ENCODE assay signal across 26 mouse cellular contexts in the genomic region with DNA sequence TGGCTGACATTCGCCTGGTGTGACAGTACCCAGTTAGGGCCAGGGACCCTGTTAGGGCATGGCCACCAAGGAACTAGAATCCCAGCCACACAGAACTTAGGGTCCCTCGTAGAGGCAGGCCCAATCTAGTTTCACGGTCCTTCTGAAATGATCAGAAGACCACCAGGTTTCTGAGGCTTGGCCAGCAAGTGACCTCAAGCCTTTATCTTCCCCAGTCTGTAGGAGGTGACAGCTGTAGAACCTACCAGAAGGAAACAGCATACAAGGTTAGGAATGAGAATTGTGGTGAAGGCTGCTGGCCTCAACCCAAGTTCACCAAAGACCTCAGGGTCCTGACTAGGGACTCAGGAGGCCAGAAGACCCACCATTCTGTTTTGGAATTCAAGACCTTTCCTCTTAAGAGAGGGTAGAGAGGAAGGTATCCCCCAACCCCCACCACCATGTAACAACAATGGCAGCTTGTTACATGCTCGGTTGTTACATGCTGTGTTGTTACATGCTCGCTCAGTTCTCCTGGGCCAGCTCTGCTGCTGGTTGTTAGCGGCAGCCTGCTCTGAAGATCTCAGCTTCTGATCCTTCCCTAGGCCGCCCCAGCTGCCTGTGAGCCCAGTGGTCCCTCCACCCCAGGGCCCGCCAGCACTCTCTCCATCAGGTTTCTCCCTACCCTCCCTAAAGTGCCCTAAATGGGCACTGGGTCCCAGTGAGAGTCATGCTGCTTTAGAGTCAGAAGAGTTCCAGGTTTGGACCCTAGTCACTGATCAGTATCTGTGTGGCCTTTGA. TPM values are rescaled to one million over a fixed set of nuclear protein-coding genes. Genes with fewer than 3 reads are reported as not detected.
DNase-seq lines count a peak whose midpoint lies in the region; ATAC-seq and TF ChIP-seq lines count a peak whose summit lies in the region.
"Had no signal": no experiment of that assay in that cellular context is flagged by ENCODE, and none has a peak within 500 bp of the region (broad histone marks: within the 10 kb centered on the region; RNA-seq: fewer than 3 reads in every experiment).

No protein-coding gene starts in this region.

- 69% methylated on average over 8 of the region's 8 CpGs for WGBS in heart, embryonic 10.5 days
- WGBS in stomach, postnatal 0 days: 83% methylated on average over 8 of the region's 8 CpGs
- WGBS in embryonic facial prominence, embryonic 10.5 days: 80% methylated on average over 8 of the region's 8 CpGs

- TF ChIP-seq CTCF in stomach, postnatal 0 days (IDR thresholded peaks at IDR 0.05; ENCODE audit: low read depth): no peak

- H3K27me3 ChIP-seq in heart, embryonic 10.5 days (ENCODE audit: insufficient read depth, poor library complexity, severe bottlenecking): no peaks in the 10 kb centered on the region
- H3K27me3 ChIP-seq in stomach, postnatal 0 days (ENCODE audit: control insufficient read depth, insufficient read depth, low read length): no peaks in the 10 kb centered on the region
- H3K27me3 ChIP-seq in embryonic facial prominence, embryonic 10.5 days (replicated peaks; ENCODE audit: low read depth, poor library complexity, severe bottlenecking): no peaks in the 10 kb centered on the region
- H3K27me3 ChIP-seq: embryonic facial prominence, embryonic 12.5 days; embryonic facial prominence, embryonic 15.5 days; heart, embryonic 13.5 days; hindbrain, embryonic 12.5 days; intestine, embryonic 15.5 days; Patski had no signal

- DNase-seq in heart, embryonic 10.5 days (ENCODE audit: low spot score): peak; percentile 71
- DNase-seq in heart, adult 18-20 months: no peak
- peak; percentile 69 for DNase-seq in testis, postnatal 14 days (ENCODE audit: low spot score)
- no peak for DNase-seq in testis, postnatal 10 days (ENCODE audit: low spot score)
- DNase-seq in stomach, postnatal 0 days (ENCODE audit: low spot score): peak; percentile 11
- DNase-seq in embryonic facial prominence, embryonic 10.5 days (ENCODE audit: low spot score): no peak
- DNase-seq: adrenal gland, postnatal 10 days; adrenal gland, postnatal 36 days; cerebellum, adult 18-20 months; cerebellum, adult 9-10 months; cerebellum, postnatal 14 days; forebrain, postnatal 0 days; gastrocnemius, adult 2 months; gastrocnemius, postnatal 36 days had no signal

- peaks cover 18% of the 10 kb centered on the region for H3K4me1 ChIP-seq in heart, embryonic 10.5 days
- no peaks in the 10 kb centered on the region for H3K4me1 ChIP-seq in stomach, postnatal 0 days (replicated peaks; ENCODE audit: control insufficient read depth, insufficient read depth)
- peaks cover 19% of the 10 kb centered on the region for H3K4me1 ChIP-seq in embryonic facial prominence, embryonic 10.5 days

- no peaks in the 10 kb centered on the region for H3K9me3 ChIP-seq in heart, embryonic 10.5 days
- no peaks in the 10 kb centered on the region for H3K9me3 ChIP-seq in stomach, postnatal 0 days (ENCODE audit: control insufficient read depth, low read length)
- H3K9me3 ChIP-seq in embryonic facial prominence, embryonic 10.5 days: no peaks in the 10 kb centered on the region
- H3K9me3 ChIP-seq: embryonic facial prominence, embryonic 12.5 days; embryonic facial prominence, embryonic 15.5 days; G1E; heart, embryonic 13.5 days; hindbrain, embryonic 12.5 days; intestine, embryonic 15.5 days had no signal

- no peak overlapping the region for H3K4me3 ChIP-seq in heart, embryonic 10.5 days
- H3K4me3 ChIP-seq in stomach, postnatal 0 days (ENCODE audit: low read depth, low read length): no peak overlapping the region
- no peak overlapping the region for H3K4me3 ChIP-seq in embryonic facial prominence, embryonic 10.5 days
- H3K4me3 ChIP-seq: embryonic facial prominence, embryonic 12.5 days; embryonic facial prominence, embryonic 15.5 days; gastrocnemius, adult 2 months; heart, embryonic 13.5 days; hindbrain, embryonic 12.5 days; intestine, embryonic 15.5 days had no signal

- no peak overlapping the region for H3K4me2 ChIP-seq in stomach, postnatal 0 days (replicated peaks; ENCODE audit: low read depth)
- H3K4me2 ChIP-seq: embryonic facial prominence, embryonic 12.5 days; embryonic facial prominence, embryonic 15.5 days; heart, embryonic 13.5 days; hindbrain, embryonic 12.5 days; intestine, embryonic 15.5 days had no signal

- TF ChIP-seq EP300 in stomach, postnatal 0 days (optimal IDR thresholded peaks at IDR 0.05): no peak

- no peak for ATAC-seq in stomach, postnatal 0 days (ENCODE audit: low FRiP score, low TSS enrichment)
- ATAC-seq: CD4-positive, CD25-positive, alpha-beta regulatory T cell, adult 4 months; forebrain, embryonic 14.5 days; forebrain, postnatal 0 days; hindbrain, embryonic 16.5 days; intestine, embryonic 15.5 days; Patski had no signal

- H3K9ac ChIP-seq in stomach, postnatal 0 days (ENCODE audit: low read length): no peak overlapping the region
- H3K9ac ChIP-seq: embryonic facial prominence, embryonic 12.5 days; embryonic facial prominence, embryonic 15.5 days; forebrain, postnatal 0 days; heart, embryonic 13.5 days; hindbrain, embryonic 12.5 days; intestine, embryonic 15.5 days had no signal

- no peak overlapping the region for H3K27ac ChIP-seq in heart, embryonic 10.5 days
- no peak overlapping the region for H3K27ac ChIP-seq in stomach, postnatal 0 days (replicated peaks)
- no peak overlapping the region for H3K27ac ChIP-seq in embryonic facial prominence, embryonic 10.5 days (replicated peaks)
- H3K27ac ChIP-seq: embryonic facial prominence, embryonic 12.5 days; embryonic facial prominence, embryonic 15.5 days; gastrocnemius, adult 2 months; heart, embryonic 13.5 days; hindbrain, embryonic 12.5 days; intestine, embryonic 15.5 days had no signal

- H3K36me3 ChIP-seq in heart, embryonic 10.5 days: no peaks in the 10 kb centered on the region
- H3K36me3 ChIP-seq in stomach, postnatal 0 days (ENCODE audit: control insufficient read depth, insufficient read depth, low read length): no peaks in the 10 kb centered on the region; the same call in 1 of the 2 replicates
- H3K36me3 ChIP-seq in embryonic facial prominence, embryonic 10.5 days (replicated peaks): no peaks in the 10 kb centered on the region
- H3K36me3 ChIP-seq: embryonic facial prominence, embryonic 12.5 days; embryonic facial prominence, embryonic 15.5 days; hindbrain, embryonic 12.5 days; intestine, embryonic 15.5 days had no signal

RNA-seq across cellular contexts. Expression of a gene that starts 7.8 kb away (rescaled TPM):
- 11.6 and 29.8 TPM in 2 replicates for polyA plus RNA-seq in heart, embryonic 10.5 days (2016; fragmentation: Nextera tagmentation; extraction: Ambion mirVana)
- 10 to 100 TPM; 19.5 to 22.5 TPM for total RNA-seq in heart, adult 18-20 months (2021)
- 412 and 435 TPM in 2 replicates for polyA plus RNA-seq in stomach, postnatal 0 days (2015; fragmentation: Nextera tagmentation; extraction: Ambion mirVana)
- 2.3 and 2.8 TPM in 2 replicates for polyA plus RNA-seq in embryonic facial prominence, embryonic 10.5 days (2016; fragmentation: Nextera tagmentation; extraction: Ambion mirVana)

RNA-seq across cellular contexts. Expression of a gene that starts 56.3 kb away (rescaled TPM):
- polyA plus RNA-seq in heart, embryonic 10.5 days (2016; fragmentation: Nextera tagmentation; extraction: Ambion mirVana): 0.15 and 0.44 TPM in 2 replicates
- 1 to 10 TPM; 3.3 to 6.3 TPM for total RNA-seq in heart, adult 18-20 months (2021)
- polyA plus RNA-seq in stomach, postnatal 0 days (2015; fragmentation: Nextera tagmentation; extraction: Ambion mirVana): 0.27 TPM in 2 replicates
- polyA plus RNA-seq in embryonic facial prominence, embryonic 10.5 days (2016; fragmentation: Nextera tagmentation; extraction: Ambion mirVana): 0.77 and 1.3 TPM in 2 replicates
- total RNA-seq: G1E; granulocyte monocyte progenitor cell, adult 5-6 weeks; hematopoietic stem cell, adult 5-6 weeks had no signal
- polyA plus RNA-seq: CD4-positive, CD25-positive, alpha-beta regulatory T cell, adult 4 months; G1E had no signal

Comparison
In these comparisons a context has a peak if more than half of its experiments do, and no peak if none do; other contexts are left out.
1. DNase-seq: peak in heart, embryonic 10.5 days (single experiment), testis, postnatal 14 days (single experiment) and stomach, postnatal 0 days (single experiment); none in heart, adult 18-20 months (0 of 2), testis, postnatal 10 days (single experiment) and embryonic facial prominence, embryonic 10.5 days (single experiment).
2. RNA of a gene that starts 7.8 kb away (polyA plus RNA-seq): 412 to 435 TPM in stomach, postnatal 0 days; 11.6 to 29.8 TPM in heart, embryonic 10.5 days and 2.3 to 2.8 TPM in embryonic facial prominence, embryonic 10.5 days; every median in the first group is over 10 times any median in the second.